Mouse (Mus musculus) heart, adult 2 months (tissue): ENCODE results near the gene Tcf20. TPM values are rescaled to one million over a fixed set of nuclear protein-coding genes. Genes with fewer than 3 reads are reported as not detected.

Experiments used
- DNase-seq, 2 experiments: peaks; one replicate each; pipeline ENCODE4 v3.0.0; 2021
- H3K27ac ChIP-seq: fragments of 200-600 bp; 2 replicates; pipeline ENCODE4 v1.8.1; 2022
- H3K27me3 ChIP-seq: fragments of 200-500 bp; 2 replicates; pipeline ENCODE4 v1.6.1; 2012; ENCODE audit warnings: mild to moderate bottlenecking, low read length, inconsistent platforms, mixed read lengths; ENCODE audit not compliant: control insufficient read depth, insufficient read depth
- H3K36me3 ChIP-seq: fragments of 200-500 bp; 2 replicates; pipeline ENCODE4 v1.6.1; 2012; ENCODE audit warnings: low read length, inconsistent platforms; ENCODE audit not compliant: control insufficient read depth, insufficient read depth
- H3K4me1 ChIP-seq: fragments of 200-500 bp; 2 replicates; pipeline ENCODE4 v1.6.1; 2011; ENCODE audit warnings: low read length; ENCODE audit not compliant: control insufficient read depth, insufficient read depth
- H3K4me3 ChIP-seq: fragments of 200-600 bp; 2 replicates; pipeline ENCODE4 v1.8.1; 2022
- H3K79me2 ChIP-seq: fragments of 200-500 bp; replicated peaks from 2 replicates; pipeline ENCODE4 v1.6.1; 2012; ENCODE audit warnings: mild to moderate bottlenecking, inconsistent platforms, low read length, moderate library complexity, mixed read lengths; ENCODE audit not compliant: control insufficient read depth, insufficient read depth
- H3K9ac ChIP-seq: fragments of 200-500 bp; 2 replicates; pipeline ENCODE4 v1.6.1; 2012; ENCODE audit warnings: low read depth, mild to moderate bottlenecking, control low read depth, inconsistent platforms, low read length, mixed read lengths
- CTCF ChIP-seq: fragments of 200-600 bp; IDR thresholded peaks from 2 replicates; pipeline ENCODE4 v1.8.1; 2022; ENCODE audit warnings: antibody characterized with exemption, mild to moderate bottlenecking, moderate library complexity
- EP300 ChIP-seq: fragments of 200-500 bp; IDR thresholded peaks from 2 replicates; pipeline ENCODE4 v1.6.1; 2011; ENCODE audit warnings: low read depth, low read length, control low read depth; ENCODE audit not compliant: insufficient read depth
- POLR2A ChIP-seq: fragments of 200-500 bp; IDR thresholded peaks from 2 replicates; pipeline ENCODE4 v1.6.1; 2011; ENCODE audit warnings: mild to moderate bottlenecking, low read depth, low read length, control low read depth; ENCODE audit not compliant: insufficient read depth
- WGBS: fragments of 180-500 bp; shearing (Covaris S2); methylation state at CpG from one replicate; pipeline ENCODE4 v1.1.7; 2018; 5-methylcytosine and 5-hydroxymethylcytosine counted together
- intact Hi-C: fragments of 180-260 bp; cut with DNase I; formaldehyde crosslinking; loops from one replicate; pipeline ENCODE4 v1.15.1; 2025
- polyA plus RNA-seq: library from polyadenylated mRNA; depleted of rRNA; stranded (reverse); fragments of >200 nt; gene quantifications from 2 replicates; pipeline ENCODE4 v1.2.3, GENCODE M21; 2012
- total RNA-seq, 2 experiments: library from RNA; stranded (reverse); gene quantifications; 2 replicates each; pipeline ENCODE4 v1.2.3; 2021

The Tcf20 gene
- total and polyA plus RNA-seq, 3 experiments = 6.6 to 60.8 (median 60.1) TPM

DNA sequence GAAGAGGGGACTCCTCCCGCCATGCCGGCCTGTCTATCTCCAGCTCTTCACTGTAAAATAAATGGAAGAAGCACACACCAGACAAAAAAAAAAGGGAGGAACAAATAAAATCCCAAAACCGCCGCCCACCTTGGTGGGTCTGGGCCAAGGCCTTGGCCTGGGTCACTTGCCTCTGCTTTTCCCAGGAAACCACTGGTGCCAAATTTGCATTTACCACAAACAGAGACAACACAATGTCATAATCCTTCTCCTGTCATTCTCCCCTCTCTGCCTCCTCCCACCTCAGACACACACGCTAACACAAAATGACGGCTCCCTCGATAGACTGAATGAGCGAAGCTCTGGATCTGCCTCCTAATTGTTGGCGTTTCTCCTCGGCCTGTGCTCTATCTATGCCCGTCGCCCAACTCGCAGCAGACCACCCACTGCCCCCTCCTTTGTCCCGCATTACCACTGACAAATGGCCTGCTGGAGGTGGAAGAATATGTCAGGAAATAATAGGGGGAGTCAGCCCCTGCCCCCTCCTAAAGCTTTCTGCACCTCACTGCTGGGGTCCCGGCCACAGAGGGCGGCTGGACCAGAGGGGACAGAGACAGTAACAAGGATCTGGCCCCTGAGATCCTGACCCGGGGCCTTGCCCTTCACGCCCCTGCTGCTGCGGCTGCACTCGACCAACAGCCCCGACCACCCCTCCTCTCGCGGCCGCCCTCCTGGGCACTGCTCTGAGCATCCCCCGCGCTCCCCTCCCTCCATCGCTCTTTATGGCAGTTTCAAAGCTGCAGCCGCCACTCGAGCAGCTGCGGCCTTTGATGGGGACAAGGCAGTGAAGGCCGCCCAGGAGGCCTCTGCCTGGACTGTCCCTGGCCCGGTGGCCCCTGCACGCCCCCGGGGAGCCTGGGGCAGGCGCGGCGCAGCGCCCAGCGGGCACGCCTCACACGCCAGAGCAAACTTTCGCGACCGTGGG, 76.4 kb downstream of the Tcf20 start:
- Histone ChIP-seq H3K79me2 (no peaks in the 10 kb centered on the region), H3K9ac (no peak overlapping the region), H3K4me1 (no peaks in the 10 kb centered on the region), H3K4me3 (no peak overlapping the region), H3K36me3 (no peaks in the 10 kb centered on the region), H3K27me3 (peaks cover 2% of the 10 kb centered on the region; the same call in 1 of the 2 replicates), H3K27ac (no peak overlapping the region)
- WGBS = 34% methylated on average over 44 of the region's 44 CpGs
- DNase-seq = no peak
- no peak for TF ChIP-seq POLR2A
- TF ChIP-seq EP300 = no peak
- no peak for TF ChIP-seq CTCF
- intact Hi-C loops = no loop called here

DNA sequence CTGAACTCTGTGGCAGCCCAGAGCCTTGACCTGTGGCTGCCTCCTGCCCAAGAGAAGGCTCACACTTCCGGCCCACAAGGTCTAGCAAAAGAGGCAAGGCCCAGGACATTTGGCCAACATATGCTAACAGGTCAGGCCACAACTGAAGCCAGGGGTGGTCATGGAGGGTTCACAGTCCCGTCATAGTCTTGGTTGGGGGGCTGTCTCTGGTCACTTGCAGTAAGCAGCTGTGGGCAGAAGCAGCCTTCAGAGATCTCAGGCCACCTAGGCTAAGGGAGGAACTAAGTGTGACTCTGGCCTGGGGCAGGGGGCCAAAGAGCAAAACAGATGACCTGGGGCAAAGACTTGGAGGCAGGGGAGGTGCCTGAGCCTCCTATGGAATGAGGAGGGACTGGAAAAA, 77.1 kb downstream of the Tcf20 start:
- H3K79me2 ChIP-seq = no peaks in the 10 kb centered on the region
- TF ChIP-seq CTCF (no peak), EP300 (no peak), POLR2A (no peak)
- H3K4me3 ChIP-seq = no peak overlapping the region
- no peak for DNase-seq
- intact Hi-C loops = no loop called here
- no peaks in the 10 kb centered on the region for H3K36me3 ChIP-seq
- no peak overlapping the region for H3K27ac ChIP-seq
- 85% methylated on average over 2 of the region's 2 CpGs for WGBS
- no peaks in the 10 kb centered on the region for H3K4me1 ChIP-seq
- H3K9ac ChIP-seq = no peak overlapping the region
- peaks cover 2% of the 10 kb centered on the region; the same call in 1 of the 2 replicates for H3K27me3 ChIP-seq

DNA sequence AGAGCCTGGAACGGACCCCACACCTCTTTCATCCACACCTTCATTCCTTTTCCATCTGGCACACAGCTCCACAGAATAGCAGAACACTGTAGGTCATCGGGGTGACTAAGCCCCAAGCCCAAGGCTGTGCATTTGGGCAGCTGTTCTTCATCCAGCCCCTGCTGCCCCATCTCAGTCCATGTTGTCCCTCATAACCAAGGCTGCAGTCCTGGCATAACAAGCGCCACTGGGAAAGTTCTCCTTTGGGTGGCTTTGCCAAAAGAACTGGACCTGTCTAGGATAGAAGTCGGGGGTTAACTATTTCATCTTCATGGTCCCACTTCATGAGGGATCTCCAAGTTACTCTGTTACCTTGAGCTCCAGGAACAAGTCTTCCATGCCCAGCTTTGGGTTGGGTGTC, 77.9 kb downstream of the Tcf20 start:
- no peaks in the 10 kb centered on the region for H3K36me3 ChIP-seq
- H3K9ac ChIP-seq = no peak overlapping the region
- TF ChIP-seq EP300 = no peak
- TF ChIP-seq POLR2A = no peak
- no peak for TF ChIP-seq CTCF
- intact Hi-C loops = loop anchor here (5.0 kb wide), 1 partner anchor 128 kb away; no protein-coding TSS in a partner anchor
- no peak overlapping the region for H3K4me3 ChIP-seq
- peaks cover 2% of the 10 kb centered on the region; the same call in 1 of the 2 replicates for H3K27me3 ChIP-seq
- no peak for DNase-seq
- no peaks in the 10 kb centered on the region for H3K4me1 ChIP-seq
- no peak overlapping the region for H3K27ac ChIP-seq
- 83% methylated on average over 4 of the region's 4 CpGs for WGBS
- no peaks in the 10 kb centered on the region for H3K79me2 ChIP-seq

DNA sequence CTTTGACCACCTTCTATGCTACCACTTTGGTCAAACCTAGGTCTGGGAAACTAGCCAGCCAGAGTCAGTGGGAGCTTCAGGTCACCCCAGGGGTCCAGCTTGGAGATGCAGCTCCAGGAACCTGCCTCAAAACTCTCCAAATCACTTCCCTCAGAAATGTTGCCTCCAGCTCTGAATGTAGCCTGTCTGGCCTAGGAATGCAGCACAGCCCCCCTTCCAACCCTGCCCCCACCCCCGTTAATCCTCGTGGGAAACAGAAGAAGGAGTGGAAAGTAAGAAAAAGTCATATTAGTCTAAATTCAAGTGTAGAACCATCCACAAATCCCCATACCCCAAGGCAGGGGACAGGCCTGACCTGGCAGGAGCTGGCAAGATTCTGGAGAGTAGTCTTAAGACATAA, 79.2 kb downstream of the Tcf20 start:
- no peak for DNase-seq
- Histone ChIP-seq H3K36me3 (no peaks in the 10 kb centered on the region), H3K4me1 (no peaks in the 10 kb centered on the region), H3K27me3 (peaks cover 2% of the 10 kb centered on the region; the same call in 1 of the 2 replicates), H3K79me2 (no peaks in the 10 kb centered on the region), H3K27ac (no peak overlapping the region), H3K9ac (no peak overlapping the region), H3K4me3 (no peak overlapping the region)
- 41% methylated on average over 2 of the region's 2 CpGs for WGBS
- TF ChIP-seq POLR2A = no peak
- intact Hi-C loops = loop anchor here (5.0 kb wide), 1 partner anchor 129 kb away; no protein-coding TSS in a partner anchor

DNA sequence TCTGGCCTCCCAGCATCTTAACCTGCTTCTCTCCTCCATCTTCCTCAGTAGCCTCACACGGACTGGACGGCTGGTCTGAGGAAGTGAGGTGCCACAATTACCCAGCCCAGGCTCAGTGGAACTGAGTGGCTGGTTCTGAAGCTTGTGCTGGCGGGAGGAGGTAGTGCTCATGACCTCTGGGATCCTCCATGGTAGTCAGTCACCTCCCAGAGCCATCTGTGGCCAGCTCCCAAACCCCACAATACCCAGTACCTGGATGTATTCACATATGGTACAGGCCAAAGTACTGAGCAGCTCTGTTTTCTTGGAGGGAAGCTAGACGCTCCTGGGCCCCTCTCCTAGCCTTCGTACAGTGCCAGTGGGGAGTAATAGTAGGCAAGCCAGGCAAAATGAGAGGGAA, 80.4 kb downstream of the Tcf20 start:
- no peak for DNase-seq
- 87% methylated on average over 5 of the region's 5 CpGs for WGBS
- no peaks in the 10 kb centered on the region for H3K27me3 ChIP-seq
- no peaks in the 10 kb centered on the region for H3K4me1 ChIP-seq
- H3K4me3 ChIP-seq = no peak overlapping the region
- H3K9ac ChIP-seq = no peak overlapping the region
- intact Hi-C loops = loop anchor here (5.0 kb wide), 1 partner anchor 130 kb away; no protein-coding TSS in a partner anchor
- H3K79me2 ChIP-seq = no peaks in the 10 kb centered on the region
- no peak overlapping the region for H3K27ac ChIP-seq
- no peak for TF ChIP-seq CTCF
- no peak for TF ChIP-seq EP300
- no peak for TF ChIP-seq POLR2A
- H3K36me3 ChIP-seq = no peaks in the 10 kb centered on the region

DNA sequence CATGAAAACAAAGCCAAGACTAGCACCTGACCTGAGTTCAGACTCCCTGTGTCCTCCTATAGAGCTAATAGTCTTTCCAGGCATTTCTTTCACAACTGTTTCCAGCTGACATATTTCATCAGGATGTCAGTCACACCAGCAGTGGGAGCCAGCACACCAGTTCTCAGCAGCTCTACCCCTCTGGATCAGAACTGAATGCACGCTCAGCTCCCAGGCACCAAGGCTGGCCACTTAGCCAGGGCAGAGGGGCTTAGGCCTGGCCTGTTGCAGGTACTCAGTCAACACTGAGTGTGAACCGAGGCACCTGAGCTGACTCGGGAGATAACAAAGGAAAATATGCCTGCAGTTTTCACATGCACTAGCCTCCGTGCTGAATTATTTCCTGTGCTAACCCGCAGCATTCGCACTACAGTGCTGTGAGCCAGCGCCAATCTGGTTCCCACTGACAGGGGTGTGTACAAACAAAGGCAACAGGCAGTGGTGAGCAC, 81.1 kb downstream of the Tcf20 start:
- TF ChIP-seq EP300 (no peak), CTCF (peak; percentile 53), POLR2A (no peak)
- H3K27ac ChIP-seq = no peak overlapping the region

More for the DNA sequence above, 81.1 kb downstream of the Tcf20 start:
- Histone ChIP-seq H3K79me2 (no peaks in the 10 kb centered on the region), H3K4me1 (no peaks in the 10 kb centered on the region), H3K9ac (no peak overlapping the region), H3K27me3 (no peaks in the 10 kb centered on the region), H3K4me3 (no peak overlapping the region), H3K36me3 (no peaks in the 10 kb centered on the region)
- intact Hi-C loops = loop anchor here (5.0 kb wide), 1 partner anchor 131 kb away; no protein-coding TSS in a partner anchor
- peak in 1 of 2 experiments; percentile 26 for DNase-seq
- WGBS = 31% methylated on average over 7 of the region's 7 CpGs
